Mouse (Mus musculus) heart, adult 2 months (tissue): ENCODE results near the gene Srcap. TPM values are rescaled to one million over a fixed set of nuclear protein-coding genes. Genes with fewer than 3 reads are reported as not detected.
"Not testable (repeated sequence)": the region's sequence is repeated elsewhere in the genome, so short reads cannot be mapped to it uniquely, and the experiment has no call there.

ENCODE experiments used
- DNase-seq, 2 experiments: peaks; one replicate each; pipeline ENCODE4 v3.0.0; 2021
- H3K27ac ChIP-seq: fragments of 200-600 bp; 2 replicates; pipeline ENCODE4 v1.8.1; 2022
- H3K27me3 ChIP-seq: fragments of 200-500 bp; 2 replicates; pipeline ENCODE4 v1.6.1; 2012; ENCODE audit warnings: mild to moderate bottlenecking, low read length, inconsistent platforms, mixed read lengths; ENCODE audit not compliant: control insufficient read depth, insufficient read depth
- H3K36me3 ChIP-seq: fragments of 200-500 bp; 2 replicates; pipeline ENCODE4 v1.6.1; 2012; ENCODE audit warnings: low read length, inconsistent platforms; ENCODE audit not compliant: control insufficient read depth, insufficient read depth
- H3K4me1 ChIP-seq: fragments of 200-500 bp; 2 replicates; pipeline ENCODE4 v1.6.1; 2011; ENCODE audit warnings: low read length; ENCODE audit not compliant: control insufficient read depth, insufficient read depth
- H3K4me3 ChIP-seq: fragments of 200-600 bp; 2 replicates; pipeline ENCODE4 v1.8.1; 2022
- H3K79me2 ChIP-seq: fragments of 200-500 bp; replicated peaks from 2 replicates; pipeline ENCODE4 v1.6.1; 2012; ENCODE audit warnings: mild to moderate bottlenecking, inconsistent platforms, low read length, moderate library complexity, mixed read lengths; ENCODE audit not compliant: control insufficient read depth, insufficient read depth
- H3K9ac ChIP-seq: fragments of 200-500 bp; 2 replicates; pipeline ENCODE4 v1.6.1; 2012; ENCODE audit warnings: low read depth, mild to moderate bottlenecking, control low read depth, inconsistent platforms, low read length, mixed read lengths
- CTCF ChIP-seq: fragments of 200-600 bp; IDR thresholded peaks from 2 replicates; pipeline ENCODE4 v1.8.1; 2022; ENCODE audit warnings: antibody characterized with exemption, mild to moderate bottlenecking, moderate library complexity
- EP300 ChIP-seq: fragments of 200-500 bp; IDR thresholded peaks from 2 replicates; pipeline ENCODE4 v1.6.1; 2011; ENCODE audit warnings: low read depth, low read length, control low read depth; ENCODE audit not compliant: insufficient read depth
- POLR2A ChIP-seq: fragments of 200-500 bp; IDR thresholded peaks from 2 replicates; pipeline ENCODE4 v1.6.1; 2011; ENCODE audit warnings: mild to moderate bottlenecking, low read depth, low read length, control low read depth; ENCODE audit not compliant: insufficient read depth
- WGBS: fragments of 180-500 bp; shearing (Covaris S2); methylation state at CpG from one replicate; pipeline ENCODE4 v1.1.7; 2018; 5-methylcytosine and 5-hydroxymethylcytosine counted together
- intact Hi-C: fragments of 180-260 bp; cut with DNase I; formaldehyde crosslinking; loops from one replicate; pipeline ENCODE4 v1.15.1; 2025
- polyA plus RNA-seq: library from polyadenylated mRNA; depleted of rRNA; stranded (reverse); fragments of >200 nt; gene quantifications from 2 replicates; pipeline ENCODE4 v1.2.3, GENCODE M21; 2012
- total RNA-seq, 2 experiments: library from RNA; stranded (reverse); gene quantifications; 2 replicates each; pipeline ENCODE4 v1.2.3; 2021

Srcap gene
- total and polyA plus RNA-seq, 3 experiments: 15.3 to 55.8 (median 53.1) TPM

GRCm38 (mm10) chr7:127479318-127480225, 32.2 kb upstream of the Srcap start:
- WGBS: under 1% methylated on average over 47 of the region's 48 CpGs
- peak overlapping the region; percentile 99 for H3K27ac ChIP-seq
- intact Hi-C loops: loop anchor here (2.0 to 5.0 kb wide), 2 partner anchors 31 to 398 kb away; partner anchors contain the start of genes Srcap, Zfp646 and Zfp668
- peaks cover 23% of the 10 kb centered on the region for H3K36me3 ChIP-seq
- H3K4me1 ChIP-seq: peaks cover 4% of the 10 kb centered on the region
- peaks cover 4% of the 10 kb centered on the region for H3K79me2 ChIP-seq
- H3K9ac ChIP-seq: peak overlapping the region; percentile 97
- no peaks in the 10 kb centered on the region for H3K27me3 ChIP-seq
- TF ChIP-seq POLR2A (no peak), EP300 (no peak), CTCF (no peak)
- H3K4me3 ChIP-seq: peak overlapping the region; percentile 84
- peak; percentile 42 to 54 for DNase-seq

GRCm38 (mm10) chr7:127480321-127480720, 31.5 kb upstream of the Srcap start:
- peak overlapping the region; percentile 97 for H3K9ac ChIP-seq
- H3K27me3 ChIP-seq: no peaks in the 10 kb centered on the region
- peak overlapping the region; percentile 84 for H3K4me3 ChIP-seq
- DNase-seq: peak in 1 of 2 experiments; percentile 38
- H3K36me3 ChIP-seq: peaks cover 23% of the 10 kb centered on the region
- 35% methylated on average over 2 of the region's 2 CpGs for WGBS
- intact Hi-C loops: loop anchor here (2.0 kb wide), 1 partner anchor 30 kb away; the partner anchor contains the start of gene Srcap
- H3K4me1 ChIP-seq: peaks cover 4% of the 10 kb centered on the region
- TF ChIP-seq POLR2A (no peak), EP300 (no peak), CTCF (no peak)
- peaks cover 4% of the 10 kb centered on the region for H3K79me2 ChIP-seq
- H3K27ac ChIP-seq: peak overlapping the region; percentile 99; the same call in 1 of the 2 replicates

- H3K27me3 ChIP-seq: no peaks in the 10 kb centered on the region
- peaks cover 15% of the 10 kb centered on the region for H3K36me3 ChIP-seq
- H3K79me2 ChIP-seq: peaks cover 1% of the 10 kb centered on the region
- H3K27ac ChIP-seq: no peak overlapping the region
- peaks cover 1% of the 10 kb centered on the region for H3K4me1 ChIP-seq
- TF ChIP-seq POLR2A (no peak), CTCF (no peak), EP300 (no peak)
- WGBS: 74% methylated on average over 5 of the region's 5 CpGs
- DNase-seq: no peak
- intact Hi-C loops: no loop called here
- no peak overlapping the region for H3K9ac ChIP-seq
- H3K4me3 ChIP-seq: no peak overlapping the region
These were observed 26.4 kb upstream of the Srcap start for GRCm38 (mm10) chr7:127485416-127485815.

GRCm38 (mm10) chr7:127488364-127488763, 23.4 kb upstream of the Srcap start:
- H3K4me3 ChIP-seq: not testable (repeated sequence)
- WGBS: 71% methylated on average over 4 of the region's 5 CpGs

GRCm38 (mm10) chr7:127489982-127490381, 21.8 kb upstream of the Srcap start:
- intact Hi-C loops: no loop called here
- no peaks in the 10 kb centered on the region for H3K36me3 ChIP-seq
- H3K27ac ChIP-seq: no peak overlapping the region
- TF ChIP-seq POLR2A: no peak
- no peak for TF ChIP-seq EP300
- no peak for TF ChIP-seq CTCF
- no peak overlapping the region for H3K9ac ChIP-seq
- no peaks in the 10 kb centered on the region for H3K27me3 ChIP-seq
- DNase-seq: no peak
- H3K4me1 ChIP-seq: no peaks in the 10 kb centered on the region
- H3K4me3 ChIP-seq: no peak overlapping the region
- 90% methylated on average over 7 of the region's 7 CpGs for WGBS
- no peaks in the 10 kb centered on the region for H3K79me2 ChIP-seq

More at GRCm38 (mm10) chr7:127488364-127488763, 23.4 kb upstream of the Srcap start:
- DNase-seq, H3K36me3 ChIP-seq, H3K27me3 ChIP-seq, H3K79me2 ChIP-seq, H3K9ac ChIP-seq, H3K4me1 ChIP-seq, intact Hi-C loops, H3K27ac ChIP-seq: not testable (repeated sequence)
- peak; percentile 32 for TF ChIP-seq CTCF

DNA sequence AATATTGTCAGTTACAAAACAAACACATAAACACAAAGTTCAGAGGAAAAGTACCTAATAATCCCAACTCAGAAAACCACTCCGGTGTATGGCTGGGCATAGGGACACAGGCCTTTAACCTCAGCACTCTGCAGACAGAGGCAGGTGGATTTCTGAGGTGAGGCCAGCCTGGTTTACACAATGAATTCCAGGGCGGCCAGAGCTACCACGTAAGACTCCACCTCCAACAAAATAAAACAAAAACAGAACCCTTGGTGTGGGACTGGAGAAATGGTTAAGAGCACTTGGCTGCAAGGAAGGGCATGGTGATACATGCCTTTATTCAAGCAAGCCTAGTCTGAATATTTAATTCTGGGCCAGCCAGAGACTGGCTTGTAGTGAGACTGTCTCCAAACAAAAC, 19.9 kb upstream of the Srcap start:
- no peak for TF ChIP-seq POLR2A
- TF ChIP-seq CTCF: no peak
- no peak for TF ChIP-seq EP300
- no peak for DNase-seq
- Histone ChIP-seq H3K4me3 (no peak overlapping the region), H3K27ac (no peak overlapping the region), H3K4me1 (no peaks in the 10 kb centered on the region), H3K79me2 (no peaks in the 10 kb centered on the region), H3K36me3 (no peaks in the 10 kb centered on the region), H3K9ac (no peak overlapping the region), H3K27me3 (no peaks in the 10 kb centered on the region)
- WGBS: 87% methylated on average over 3 of the region's 3 CpGs
- intact Hi-C loops: no loop called here
